Mouse (Mus musculus): Measurements from ENCODE around the gene Cdk19.
"Not testable (repeated sequence)": the region's sequence is repeated elsewhere in the genome, so short reads cannot be mapped to it uniquely, and the experiment has no call there.

Cdk19 gene

DNA sequence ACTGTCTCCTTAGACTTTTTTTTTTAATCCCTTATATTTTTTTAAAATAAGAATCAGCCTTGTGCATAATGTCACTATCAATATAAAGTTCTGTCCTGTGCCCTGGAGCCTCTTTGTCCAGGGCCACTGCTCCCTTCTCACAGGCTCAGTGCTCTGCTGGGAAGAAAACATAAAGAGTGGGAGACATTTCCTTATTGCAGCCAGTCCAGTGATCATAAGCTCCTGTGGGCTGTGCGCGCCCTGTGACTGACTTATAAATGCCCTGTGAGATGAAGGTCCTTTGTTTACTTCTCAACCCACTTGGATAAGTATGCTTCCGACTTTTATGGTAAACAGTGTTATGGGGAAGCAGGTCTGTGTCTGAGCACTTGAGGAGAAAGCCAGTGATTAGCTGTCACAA is 142.2 kb downstream of the Cdk19 start:
- DNase-seq (ENCODE audit: low read depth, low spot score): no peak

DNA sequence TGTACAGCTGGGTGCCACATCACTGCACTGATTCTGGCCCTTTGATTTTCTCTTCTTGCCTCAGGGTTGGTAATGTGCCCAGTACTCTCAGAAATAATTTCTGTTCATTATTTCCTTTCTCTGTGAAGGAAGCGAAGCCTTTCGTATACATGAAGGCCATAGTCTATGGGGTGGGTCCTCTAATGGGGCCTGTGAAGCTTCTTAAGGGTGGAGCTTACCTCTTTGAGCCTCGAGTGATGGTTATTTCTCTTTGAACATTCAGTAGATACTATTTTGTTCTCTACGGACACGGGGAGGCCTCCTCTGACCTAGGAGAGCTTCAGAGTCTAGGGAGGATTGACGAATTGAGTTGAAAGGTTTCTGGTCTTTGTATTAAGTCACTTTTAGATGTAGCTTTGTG is 142.9 kb downstream of the Cdk19 start:
- DNase-seq (ENCODE audit: low read depth, low spot score): no peak

DNA sequence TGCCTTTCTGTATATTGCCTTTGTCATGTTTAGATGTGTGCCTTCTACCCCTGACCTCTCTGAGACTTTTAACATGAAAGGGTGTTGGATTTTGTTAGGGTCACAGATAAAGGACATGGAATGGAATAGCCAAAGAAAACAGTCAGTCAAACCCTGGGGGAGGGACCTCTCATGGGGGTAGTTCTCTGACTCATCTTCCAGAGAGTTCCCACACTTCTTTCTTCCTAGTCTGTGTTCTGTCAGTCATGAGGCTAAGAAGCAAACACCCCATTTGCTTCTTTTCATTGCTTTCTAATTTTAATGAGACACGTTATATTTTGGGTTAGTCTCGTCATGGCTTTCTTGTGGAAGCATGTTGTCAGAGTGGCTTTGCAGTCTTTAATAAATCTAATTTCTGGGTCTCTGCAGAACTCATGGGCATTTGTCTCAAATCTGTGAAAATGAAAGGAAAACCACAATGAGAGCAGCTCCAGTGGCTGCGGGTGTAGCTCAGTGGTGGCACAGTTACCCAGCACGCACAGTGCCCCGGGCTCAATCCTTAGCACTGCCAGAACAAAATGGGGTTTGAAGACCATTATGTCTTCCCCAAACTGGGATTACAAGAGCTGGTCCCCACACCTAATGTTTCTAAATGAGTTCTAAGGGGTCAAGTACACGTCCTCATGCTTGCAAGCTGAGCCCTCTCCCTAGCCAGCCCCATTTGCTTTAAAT is 149.9 kb downstream of the Cdk19 start:
- no peak for DNase-seq (ENCODE audit: low read depth, low spot score)

DNA sequence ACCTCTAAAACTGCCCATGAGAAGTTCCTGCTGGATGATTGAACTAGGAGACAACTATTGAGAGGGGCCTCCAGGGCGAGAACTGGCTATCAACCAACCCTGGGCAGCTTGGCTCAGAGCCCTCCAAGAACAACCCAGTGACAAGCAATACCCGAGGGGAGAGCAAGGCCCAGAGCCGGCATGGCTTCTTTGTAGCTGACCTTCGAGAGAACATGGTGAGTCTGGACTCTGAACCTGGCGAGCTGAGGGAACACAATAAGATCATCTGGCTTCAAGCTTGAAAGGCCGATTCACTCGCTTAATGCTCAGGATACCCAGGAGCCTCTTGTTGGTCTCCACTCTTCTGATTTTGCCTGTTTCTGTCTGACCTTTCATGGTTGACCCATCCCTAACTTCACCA is 151.8 kb downstream of the Cdk19 start:
- DNase-seq (ENCODE audit: low read depth, low spot score): no peak

DNA sequence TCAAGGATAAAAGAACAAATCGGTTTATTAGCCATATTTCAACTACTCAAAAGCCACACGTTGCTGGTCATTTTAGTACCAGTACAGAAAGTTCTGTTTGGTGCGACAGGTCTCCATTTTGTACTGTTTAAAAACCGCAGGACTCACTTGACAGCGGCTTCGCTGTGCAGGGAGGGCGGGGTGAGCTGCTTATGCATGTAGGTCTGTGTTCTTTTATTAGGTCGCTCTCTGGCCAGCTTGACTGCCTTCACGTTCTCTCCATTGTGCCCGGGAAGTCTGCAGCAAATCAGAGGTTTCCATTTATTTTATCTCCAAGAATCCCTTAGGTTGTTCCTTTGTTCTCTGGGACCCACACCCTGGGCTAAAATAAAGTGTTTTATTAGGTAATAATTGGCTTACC is 152.4 kb downstream of the Cdk19 start:
- DNase-seq (ENCODE audit: low read depth, low spot score): no peak

DNA sequence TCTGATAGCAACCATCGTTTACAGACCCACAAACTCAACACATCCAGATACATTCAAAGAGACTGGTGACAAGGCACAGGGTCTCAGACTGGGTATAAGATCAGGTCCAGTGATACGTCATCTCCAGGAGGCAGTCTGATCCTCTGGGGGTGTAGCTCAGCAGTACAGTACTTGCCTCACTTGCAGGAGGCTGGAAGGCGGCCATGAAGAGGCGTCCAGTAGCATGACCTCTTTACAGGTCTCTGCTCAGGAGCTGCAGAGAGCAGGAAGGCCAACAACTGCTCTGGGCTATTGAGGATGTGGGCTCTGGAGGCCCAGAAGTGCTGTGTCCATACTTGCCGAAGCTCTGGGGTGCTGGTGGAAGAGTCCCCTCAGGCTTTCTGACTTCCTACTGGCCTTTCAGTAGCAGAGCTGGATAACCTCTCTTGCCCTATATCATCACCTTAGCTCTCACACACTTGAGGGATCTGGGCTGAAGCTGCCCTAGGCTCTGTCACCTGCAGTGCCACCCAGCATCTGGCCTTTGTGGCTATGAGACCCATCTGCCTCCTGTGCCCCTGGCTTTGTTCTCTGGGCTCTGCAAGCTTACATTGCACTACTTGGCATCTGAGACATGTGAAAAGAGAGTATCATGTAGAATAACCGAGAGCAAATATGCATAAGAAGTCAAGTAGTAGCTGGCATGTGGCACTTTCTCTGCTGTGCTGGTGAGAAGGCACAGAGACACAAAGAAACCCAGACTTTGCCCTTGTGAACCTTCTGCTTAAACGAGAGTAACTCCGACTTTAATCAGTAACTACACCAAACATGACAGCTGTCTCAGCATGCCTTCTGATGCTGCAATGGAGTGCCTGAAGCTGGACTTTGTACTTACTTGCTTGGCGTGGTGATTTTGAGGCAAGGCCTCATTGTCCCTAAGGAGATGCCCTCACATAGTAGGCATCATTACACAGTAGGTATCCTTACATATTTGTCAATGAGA is 155.1 kb downstream of the Cdk19 start:
- no peak for DNase-seq (ENCODE audit: low read depth, low spot score)

DNA sequence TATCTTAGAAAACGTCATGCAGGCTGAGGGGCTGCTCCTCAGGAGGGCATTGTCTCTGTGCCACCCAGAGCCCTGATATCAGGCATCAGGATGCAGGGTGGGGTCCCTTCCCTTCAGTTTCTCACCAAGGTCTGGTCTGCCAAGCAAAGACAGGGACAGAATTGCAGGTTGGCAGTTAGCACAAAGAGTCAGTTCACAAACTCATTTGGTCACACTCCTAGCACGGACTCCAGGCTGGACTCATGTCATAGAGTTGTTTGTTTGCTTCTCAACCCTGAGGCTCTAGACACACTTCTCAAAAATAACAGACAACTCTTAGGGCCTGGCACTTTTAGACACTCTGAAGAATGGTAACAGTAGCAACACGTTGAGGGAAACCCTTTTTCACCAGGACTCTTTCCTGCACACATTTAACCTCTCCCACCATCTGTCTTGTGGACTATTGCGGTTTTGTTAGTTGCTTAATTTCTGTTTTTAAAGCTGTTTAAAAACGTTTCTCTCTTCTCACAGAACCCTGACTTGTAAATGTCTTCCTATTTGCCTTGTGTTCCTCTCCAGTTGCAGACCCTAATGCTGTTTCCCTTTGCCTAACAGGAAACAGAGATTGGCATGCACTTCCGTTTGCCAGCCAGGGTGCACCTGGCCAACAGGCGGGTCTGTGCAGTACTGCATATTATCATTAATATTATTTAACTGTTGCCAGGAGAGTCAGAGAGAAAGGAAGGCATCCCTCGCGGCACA is 158.1 kb downstream of the Cdk19 start:
- no peak for DNase-seq (ENCODE audit: low read depth, low spot score)

DNA sequence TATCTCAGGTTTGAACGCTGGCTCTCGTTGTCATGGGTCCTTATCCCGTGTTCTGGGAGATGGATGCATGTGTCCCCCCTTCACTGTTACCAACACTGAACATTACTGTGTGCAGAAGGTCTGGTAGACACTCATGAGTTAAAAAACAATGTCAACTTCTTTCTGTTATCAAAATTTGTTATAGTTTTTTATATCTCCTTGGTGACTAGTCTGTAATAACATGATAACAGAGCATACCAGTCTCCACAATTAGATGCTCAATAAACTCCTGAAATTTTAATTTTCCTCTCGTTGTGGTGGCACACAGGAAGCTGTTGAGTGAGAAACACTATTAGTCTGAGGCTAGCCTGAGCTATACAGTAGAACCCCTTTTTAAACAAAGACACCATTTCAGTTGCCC is 159.1 kb downstream of the Cdk19 start:
- DNase-seq (ENCODE audit: low read depth, low spot score): no peak

DNA sequence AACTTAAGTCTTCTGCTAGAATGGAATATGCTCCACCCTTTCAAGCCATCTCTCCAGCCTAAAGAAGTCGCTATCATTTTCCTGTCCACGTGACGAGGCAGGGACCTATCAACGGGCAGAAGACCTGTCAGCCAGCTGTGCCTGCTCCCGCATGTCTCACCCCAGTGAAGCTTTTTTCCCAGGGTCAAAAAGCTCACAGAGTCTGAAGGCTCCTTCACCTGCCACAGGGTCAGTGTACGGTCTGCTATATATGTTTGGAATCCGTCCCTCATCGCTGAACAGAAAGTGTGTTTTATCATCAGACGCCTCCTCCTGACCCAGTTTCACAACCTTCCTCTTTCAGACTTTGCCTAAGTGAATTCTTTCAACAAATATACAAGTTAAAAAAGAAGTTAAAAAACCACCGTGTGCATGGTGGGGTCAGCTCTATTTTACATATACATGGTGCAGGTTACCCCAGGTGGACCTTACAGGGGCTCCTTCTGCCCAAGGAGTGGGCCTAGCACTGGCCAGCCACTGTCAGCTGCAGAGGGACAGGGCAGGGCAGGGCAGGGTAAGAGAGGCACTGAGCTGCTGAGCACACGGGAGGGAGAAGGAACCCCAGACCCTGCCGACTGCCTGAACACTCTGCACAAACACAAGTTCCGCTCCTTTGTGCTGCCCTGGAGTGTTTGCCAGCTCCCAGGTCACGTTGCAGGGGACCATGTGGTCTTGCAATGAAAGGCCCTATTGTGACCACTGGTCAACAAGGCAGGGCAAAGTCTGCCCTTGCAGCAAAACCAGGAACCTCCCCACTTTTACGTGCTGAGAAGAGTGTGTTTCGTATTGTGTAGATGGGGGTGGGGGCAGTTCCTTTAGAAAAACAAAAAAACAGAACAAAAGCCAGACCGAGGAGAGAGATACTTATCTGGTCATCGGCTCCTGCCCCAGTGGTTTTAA is 160.2 kb downstream of the Cdk19 start:
- peak; percentile 53 for DNase-seq (ENCODE audit: low read depth, low spot score)

DNA sequence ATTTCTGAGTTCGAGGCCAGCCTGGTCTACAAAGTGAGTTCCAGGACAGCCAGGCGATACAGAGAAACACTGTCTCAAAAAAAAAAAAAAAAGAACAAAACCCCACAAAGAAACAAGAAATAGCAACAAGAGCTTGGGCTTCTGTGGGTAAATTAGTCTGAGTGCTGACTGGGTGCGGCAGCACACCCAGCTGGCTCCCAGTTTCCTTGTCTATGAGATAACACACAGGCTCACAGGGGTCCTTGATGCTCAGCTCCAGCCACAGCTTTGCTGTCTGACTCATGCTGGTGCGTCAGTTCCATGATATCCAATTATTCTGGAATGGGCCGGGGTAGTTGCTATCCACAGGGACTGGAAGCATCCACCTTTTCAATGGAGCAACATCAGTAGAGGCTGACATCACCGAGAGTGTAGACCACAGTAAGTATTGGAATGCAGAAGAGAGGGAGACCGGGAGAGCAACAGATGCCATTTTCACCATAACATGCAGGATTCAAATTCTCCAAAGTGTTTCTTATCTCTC is 161.4 kb downstream of the Cdk19 start:
- no peak for DNase-seq (ENCODE audit: low read depth, low spot score)

DNA sequence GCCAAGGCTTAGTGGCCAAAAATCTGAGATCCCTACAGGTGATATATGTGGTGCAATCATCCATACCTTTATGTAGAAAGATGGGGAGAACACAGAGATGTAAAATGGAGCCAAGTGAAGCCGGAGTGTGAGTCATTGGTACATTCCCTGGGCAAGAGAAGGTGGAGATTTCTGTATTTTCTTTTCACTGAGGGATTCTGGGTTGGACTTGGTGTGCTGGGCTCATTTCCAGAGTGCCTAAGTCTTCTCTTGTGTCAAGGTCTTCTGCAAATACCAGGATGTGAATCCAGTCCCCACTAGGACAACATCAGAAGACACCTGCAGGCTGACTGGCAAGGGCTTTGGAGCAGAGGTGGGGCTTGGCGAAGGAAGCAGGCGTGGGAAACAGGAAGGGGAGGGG is 163.4 kb downstream of the Cdk19 start:
- no peak for DNase-seq (ENCODE audit: low read depth, low spot score)

DNA sequence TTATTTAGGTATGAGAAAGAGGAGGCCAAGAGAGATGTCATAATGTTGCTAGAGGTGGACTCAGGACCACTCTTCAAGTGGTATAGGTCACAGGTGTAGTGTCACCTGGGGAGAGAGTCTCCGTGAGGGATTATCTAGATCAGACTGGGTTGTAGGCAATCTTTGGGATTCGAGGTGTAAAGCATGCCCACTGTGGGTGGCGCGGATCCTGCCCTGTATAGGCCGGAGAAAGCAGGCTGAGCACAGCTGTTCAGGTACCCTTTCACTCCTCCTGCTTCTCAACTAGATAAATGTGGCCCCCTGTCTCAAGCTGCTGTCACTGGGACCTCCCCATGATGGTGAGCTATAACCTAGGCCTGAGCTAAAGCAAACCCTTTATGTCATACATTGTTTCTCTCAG is 171.0 kb downstream of the Cdk19 start:
- DNase-seq (ENCODE audit: low read depth, low spot score): no peak

DNA sequence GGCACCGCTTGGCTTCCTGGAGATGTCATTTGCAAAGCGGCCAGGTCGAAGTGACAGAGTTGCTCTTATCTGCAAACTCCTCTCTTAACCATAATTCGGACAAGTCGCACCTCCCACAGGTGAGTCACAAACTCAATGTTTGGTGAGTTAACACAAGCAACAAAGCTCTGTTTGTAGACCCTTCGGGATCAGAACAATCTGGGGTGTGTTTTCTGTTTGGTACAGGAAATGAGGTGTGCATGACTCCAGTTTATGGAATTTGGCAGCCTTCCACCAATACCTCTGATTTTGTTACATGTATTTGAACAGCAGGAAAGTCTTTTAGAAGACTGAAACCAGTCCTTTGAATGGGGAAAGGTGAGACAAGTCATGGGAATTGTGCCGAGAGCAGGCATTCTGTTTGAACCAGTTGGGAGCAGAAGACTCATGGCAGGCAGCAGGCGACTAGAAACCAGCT is 171.9 kb downstream of the Cdk19 start:
- no peak for DNase-seq (ENCODE audit: low read depth, low spot score)

DNA sequence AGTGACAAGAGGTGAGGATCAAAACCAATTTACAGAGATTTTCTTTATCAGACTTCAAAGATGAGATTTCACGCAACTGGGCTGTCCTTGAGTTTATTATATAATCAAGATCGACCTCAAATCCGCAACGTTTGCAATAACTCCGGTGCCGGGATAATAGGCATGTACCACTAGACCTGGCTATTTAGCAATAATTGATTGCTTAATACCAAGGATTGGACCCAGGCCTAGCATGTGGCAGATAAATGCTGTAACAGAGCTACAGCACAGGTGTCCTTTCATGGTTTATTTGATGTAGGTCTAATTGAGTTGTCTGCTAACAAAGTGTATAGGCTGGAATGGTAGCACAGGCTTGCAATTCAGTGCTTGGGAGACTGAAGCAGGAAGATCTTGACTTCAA is 172.8 kb downstream of the Cdk19 start:
- DNase-seq (ENCODE audit: low read depth, low spot score): no peak

DNA sequence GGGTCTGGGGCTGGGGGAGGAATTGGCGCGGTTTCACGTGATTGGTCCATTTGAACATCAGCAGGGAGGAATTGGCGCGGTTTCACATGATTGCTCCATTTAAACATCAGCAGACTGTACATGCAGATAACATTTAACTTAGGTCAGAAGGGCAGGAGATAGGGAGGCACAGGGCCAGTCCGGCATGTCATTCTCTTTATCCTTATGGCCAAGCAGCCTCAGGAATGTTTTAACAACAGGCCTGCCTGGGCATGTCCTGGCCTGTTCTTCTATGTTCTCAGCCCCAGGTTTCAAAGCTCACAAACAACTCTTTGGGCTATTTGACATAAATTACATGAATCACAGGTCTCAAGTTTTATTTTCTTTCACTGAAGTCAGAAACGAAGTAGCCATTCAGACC is 173.6 kb downstream of the Cdk19 start:
- DNase-seq (ENCODE audit: low read depth, low spot score): not testable (repeated sequence)

DNA sequence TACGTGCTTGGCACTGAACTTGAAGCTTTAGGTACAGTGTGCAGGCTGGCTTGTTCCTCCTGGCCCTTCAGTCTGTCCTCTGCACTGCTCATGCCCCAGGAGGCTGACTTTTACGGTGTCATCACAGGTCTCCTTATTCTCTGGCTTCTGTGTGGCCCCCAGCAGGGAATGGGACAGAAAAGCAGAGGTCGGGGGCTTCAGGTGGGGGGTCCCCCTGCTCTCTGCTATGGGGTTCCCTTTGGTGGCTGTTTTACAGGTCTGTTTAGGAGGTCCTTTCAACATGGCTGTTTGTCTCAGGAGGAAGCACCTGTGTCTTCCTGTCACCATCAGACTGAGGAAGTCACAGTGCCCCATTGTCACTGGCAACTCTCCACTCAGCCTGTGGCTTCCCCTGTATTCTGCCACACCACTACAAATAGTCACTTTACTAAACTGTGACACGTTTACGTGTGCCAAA is 175.9 kb downstream of the Cdk19 start:
- no peak for DNase-seq (ENCODE audit: low read depth, low spot score)

DNA sequence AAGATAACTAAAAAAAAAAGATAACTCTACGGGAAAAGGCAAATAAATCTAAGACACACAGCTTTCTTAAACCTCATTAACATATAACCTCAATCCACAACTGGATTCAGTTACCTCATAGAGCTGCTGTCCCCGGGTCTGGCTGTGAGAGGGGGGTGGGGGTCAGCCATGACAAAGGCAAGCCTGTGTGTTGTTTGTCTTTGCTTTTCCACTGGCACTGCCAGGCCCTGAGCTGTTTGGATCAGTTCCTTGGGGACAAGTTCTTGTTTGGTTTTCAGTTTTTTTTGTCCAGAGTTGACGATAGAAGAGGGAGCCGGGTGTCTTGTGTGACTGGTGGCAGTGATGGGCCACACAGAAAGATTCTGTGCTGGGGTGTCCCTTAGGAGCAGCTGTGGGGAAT is 177.1 kb downstream of the Cdk19 start:
- no peak for DNase-seq (ENCODE audit: low read depth, low spot score)

DNA sequence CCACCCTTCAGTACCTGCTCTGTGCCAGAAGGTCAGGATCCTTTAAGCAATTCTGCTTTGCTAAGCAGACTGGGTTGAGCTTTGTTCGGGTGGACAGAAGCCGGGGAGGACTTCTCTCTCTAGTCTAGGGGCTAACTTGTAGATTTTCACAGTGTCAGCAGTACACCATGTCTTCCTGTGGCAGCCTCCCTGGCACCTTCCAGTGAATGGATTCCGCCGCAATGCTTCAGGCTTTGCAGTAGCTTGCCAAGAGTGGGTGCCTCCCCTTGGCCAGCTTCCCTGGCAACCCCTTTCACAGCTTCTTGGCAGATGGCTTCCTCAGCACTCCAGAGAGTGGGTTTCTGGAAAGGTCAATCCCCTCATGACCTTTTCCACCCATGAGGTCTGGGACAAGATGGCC is 180.2 kb downstream of the Cdk19 start:
- DNase-seq (ENCODE audit: low read depth, low spot score): no peak

DNA sequence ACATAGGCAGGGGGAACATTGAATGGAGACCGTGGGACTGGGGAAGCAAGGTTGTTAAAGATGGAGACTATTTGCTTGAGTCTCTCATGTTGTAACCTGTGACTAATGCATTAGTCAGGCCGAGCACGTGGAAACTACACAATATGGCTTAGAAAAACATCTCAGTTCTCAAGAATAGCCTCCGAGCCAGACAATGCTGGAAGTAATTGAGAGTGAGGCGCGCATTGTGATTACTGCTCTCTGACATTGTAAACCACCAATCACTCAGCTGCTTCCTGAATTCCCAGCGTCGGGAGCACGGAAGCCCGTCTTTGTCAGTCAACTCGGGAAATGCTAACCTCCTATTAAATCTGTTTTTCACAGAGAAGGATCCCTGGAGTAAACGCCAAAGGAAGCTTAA is 182.2 kb downstream of the Cdk19 start:
- DNase-seq (ENCODE audit: low read depth, low spot score): peak; percentile 66

DNA sequence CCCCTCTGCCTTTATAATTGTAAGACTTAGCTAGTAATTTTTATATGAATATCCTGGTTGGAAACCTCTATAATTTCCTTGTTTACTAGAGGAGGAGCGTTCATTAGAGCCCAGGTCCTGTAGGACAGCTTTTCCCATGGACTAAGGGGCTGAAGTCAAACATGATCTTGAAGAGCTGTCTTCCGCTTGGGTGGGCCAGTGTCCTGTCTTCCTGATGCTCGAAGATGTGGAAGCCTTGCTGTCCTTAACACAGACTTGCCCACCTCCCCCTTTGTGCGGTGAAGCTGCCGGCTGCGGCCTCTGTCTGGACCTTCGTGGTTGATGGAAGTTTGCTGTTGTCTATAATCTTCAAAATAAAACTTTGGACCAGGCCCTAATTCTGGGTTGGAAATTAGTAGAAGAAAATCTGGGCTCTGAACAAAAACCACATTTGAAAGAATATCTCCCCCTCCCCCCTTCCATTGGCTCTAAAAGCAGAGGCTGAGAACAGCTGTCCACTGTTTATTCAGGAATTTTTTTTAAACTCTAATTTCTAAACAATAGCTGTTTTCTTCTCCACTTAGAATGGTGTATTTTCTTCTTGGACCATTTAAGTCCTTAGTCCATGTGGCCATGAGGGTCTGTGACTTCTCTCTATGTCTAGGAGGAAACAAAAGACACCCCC is 184.1 kb downstream of the Cdk19 start:
- DNase-seq (ENCODE audit: low read depth, low spot score): no peak

Measured in mesoderm, embryonic 11.5 days (tissue).